Mouse (Mus musculus) E14TG2a.4 (cell line): ENCODE data around the gene Tnfrsf23.
"Not testable (repeated sequence)": the region's sequence is repeated elsewhere in the genome, so short reads cannot be mapped to it uniquely, and the experiment has no call there.

Source experiments
- H3K27me3 ChIP-seq: 2 replicates; pipeline ENCODE4 v1.6.1; 2014; ENCODE audit warnings: low read length, control low read depth; ENCODE audit not compliant: insufficient read depth
- H3K36me3 ChIP-seq: 2 replicates; pipeline ENCODE4 v1.6.1; 2014; ENCODE audit warnings: low read length, control low read depth; ENCODE audit not compliant: insufficient read depth
- H3K4me1 ChIP-seq: replicated peaks from 2 replicates; pipeline ENCODE4 v1.6.1; 2014; ENCODE audit warnings: low read depth, low read length, control low read depth
- H3K4me3 ChIP-seq: replicated peaks from 2 replicates; pipeline ENCODE4 v1.5.1; 2014; ENCODE audit warnings: mild to moderate bottlenecking, low read length
- H3K9me3 ChIP-seq: 2 replicates; pipeline ENCODE4 v1.6.1; 2014; ENCODE audit warnings: low read length, control low read depth
- CTCF ChIP-seq: conservative IDR thresholded peaks from 2 replicates; pipeline ENCODE4 v1.5.1; 2014; ENCODE audit warnings: low read length
- NANOG ChIP-seq: IDR thresholded peaks from 2 replicates; pipeline ENCODE4 v1.6.1; 2014; ENCODE audit warnings: borderline replicate concordance, low read length, mixed read lengths
- POU5F1 ChIP-seq: IDR thresholded peaks from 2 replicates; pipeline ENCODE4 v1.6.1; 2014; ENCODE audit warnings: low read length, borderline replicate concordance

Tnfrsf23 gene

GRCm38 (mm10) chr7:143666427-143667311 is 19.0 kb downstream of the Tnfrsf23 start:
- no peaks in the 10 kb centered on the region for H3K27me3 ChIP-seq
- peaks cover 9% of the 10 kb centered on the region for H3K9me3 ChIP-seq
- no peak for TF ChIP-seq NANOG
- TF ChIP-seq CTCF = no peak
- no peak for TF ChIP-seq POU5F1
- H3K4me1 ChIP-seq = peaks cover 24% of the 10 kb centered on the region
- H3K4me3 ChIP-seq = peak overlapping the region; percentile 7; the same call in 1 of the 2 replicates
- H3K36me3 ChIP-seq = no peaks in the 10 kb centered on the region

- Histone ChIP-seq H3K27me3 (no peaks in the 10 kb centered on the region), H3K9me3 (peaks cover 9% of the 10 kb centered on the region), H3K4me1 (peaks cover 43% of the 10 kb centered on the region), H3K4me3 (no peak overlapping the region), H3K36me3 (no peaks in the 10 kb centered on the region)
- TF ChIP-seq POU5F1 = no peak
- no peak for TF ChIP-seq NANOG
- no peak for TF ChIP-seq CTCF
Measured at GRCm38 (mm10) chr7:143663470-143663869, 22.2 kb downstream of the Tnfrsf23 start.

- Histone ChIP-seq H3K4me3 (no peak overlapping the region), H3K4me1 (peaks cover 28% of the 10 kb centered on the region), H3K27me3 (no peaks in the 10 kb centered on the region), H3K9me3 (no peaks in the 10 kb centered on the region), H3K36me3 (no peaks in the 10 kb centered on the region)
- TF ChIP-seq NANOG = no peak
- TF ChIP-seq CTCF = no peak
- TF ChIP-seq POU5F1 = no peak
Measured at GRCm38 (mm10) chr7:143660797-143661196, 24.9 kb downstream of the Tnfrsf23 start.

- H3K36me3 ChIP-seq, H3K4me1 ChIP-seq, H3K27me3 ChIP-seq, H3K9me3 ChIP-seq: not testable (repeated sequence)
- peak overlapping the region; percentile 92; the same call in 1 of the 2 replicates for H3K4me3 ChIP-seq
Measured at GRCm38 (mm10) chr7:143649769-143650346, 35.8 kb downstream of the Tnfrsf23 start.

GRCm38 (mm10) chr7:143649034-143649768 is 36.5 kb downstream of the Tnfrsf23 start, which contains the start of gene Tnfrsf22:
Tnfrsf22 (minus strand) TSS chr7:143649661.
- TF ChIP-seq POU5F1 (no peak), NANOG (no peak), CTCF (no peak)
- H3K9me3 ChIP-seq = peaks cover 3% of the 10 kb centered on the region; the same call in 1 of the 2 replicates

GRCm38 (mm10) chr7:143643949-143644348 is 41.7 kb downstream of the Tnfrsf23 start:
- H3K9me3 ChIP-seq, H3K4me3 ChIP-seq, H3K27me3 ChIP-seq: not testable (repeated sequence)
- Histone ChIP-seq H3K4me1 (peaks cover 11% of the 10 kb centered on the region), H3K36me3 (peaks cover 51% of the 10 kb centered on the region)

More at GRCm38 (mm10) chr7:143649034-143649768, 36.5 kb downstream of the Tnfrsf23 start, which contains the start of gene Tnfrsf22:
- peak within 1 kb of the TSS; percentile 92 for H3K4me3 ChIP-seq
- H3K4me1 ChIP-seq = peaks cover 4% of the 10 kb centered on the region
- H3K27me3 ChIP-seq = no peaks in the 10 kb centered on the region
- H3K36me3 ChIP-seq = peaks cover 13% of the 10 kb centered on the region

- TF ChIP-seq POU5F1 (no peak), NANOG (no peak), CTCF (no peak)
- Histone ChIP-seq H3K9me3 (no peaks in the 10 kb centered on the region), H3K4me3 (no peak overlapping the region), H3K27me3 (no peaks in the 10 kb centered on the region; the same call in 1 of the 2 replicates), H3K36me3 (peaks cover 37% of the 10 kb centered on the region), H3K4me1 (peaks cover 16% of the 10 kb centered on the region)
Measured at GRCm38 (mm10) chr7:143636674-143637073, 49.0 kb downstream of the Tnfrsf23 start.

GRCm38 (mm10) chr7:143631503-143631902 is 54.2 kb downstream of the Tnfrsf23 start:
- no peaks in the 10 kb centered on the region; the same call in 1 of the 2 replicates for H3K27me3 ChIP-seq
- peaks cover 7% of the 10 kb centered on the region; the same call in 1 of the 2 replicates for H3K36me3 ChIP-seq
- TF ChIP-seq NANOG (no peak), CTCF (no peak), POU5F1 (no peak)
- H3K4me3 ChIP-seq = no peak overlapping the region
- peaks cover 10% of the 10 kb centered on the region for H3K4me1 ChIP-seq
- no peaks in the 10 kb centered on the region for H3K9me3 ChIP-seq
